Mouse (Mus musculus) embryo, embryonic 11.5 days (tissue): ENCODE results near the gene Ces2c.
"Not testable (repeated sequence)": the region's sequence is repeated elsewhere in the genome, so short reads cannot be mapped to it uniquely, and the experiment has no call there.

Experiments
- DNase-seq: peaks from one replicate; pipeline ENCODE4 v3.0.0-alpha.2; 2012; ENCODE audit warnings: low read depth, low spot score

Gene Ces2c

GRCm38 (mm10) chr8:104846831-104847230, at the start of gene Ces2c:
Ces2c (plus strand) TSS chr8:104847068.
- no peak for DNase-seq

- DNase-seq = no peak
These were observed 47.5 kb upstream of the Ces2c start for GRCm38 (mm10) chr8:104799385-104799784.

GRCm38 (mm10) chr8:104806127-104806526, 40.7 kb upstream of the Ces2c start:
- no peak for DNase-seq

GRCm38 (mm10) chr8:104808542-104809413, 38.1 kb upstream of the Ces2c start:
- DNase-seq = no peak

GRCm38 (mm10) chr8:104809436-104809835, 37.4 kb upstream of the Ces2c start:
- DNase-seq = no peak

- DNase-seq = no peak
These were observed 20.0 kb upstream of the Ces2c start for GRCm38 (mm10) chr8:104826912-104827311.

GRCm38 (mm10) chr8:104828221-104828620, 18.6 kb upstream of the Ces2c start:
- DNase-seq = no peak

GRCm38 (mm10) chr8:104831440-104831839, 15.4 kb upstream of the Ces2c start, which contains the start of gene Ces2b:
Ces2b (plus strand) TSS chr8:104831572.
- DNase-seq = no peak

GRCm38 (mm10) chr8:104841360-104842078, 5.3 kb upstream of the Ces2c start:
- DNase-seq = no peak

GRCm38 (mm10) chr8:104847741-104848462, 1.0 kb downstream of the Ces2c start:
- no peak for DNase-seq

GRCm38 (mm10) chr8:104866844-104867531, 20.1 kb downstream of the Ces2c start:
- DNase-seq = not testable (repeated sequence)

GRCm38 (mm10) chr8:104868876-104869275, 22.0 kb downstream of the Ces2c start:
- not testable (repeated sequence) for DNase-seq

- DNase-seq = not testable (repeated sequence)
These were observed 39.5 kb downstream of the Ces2c start for GRCm38 (mm10) chr8:104886223-104886926.

GRCm38 (mm10) chr8:104901746-104902145, 54.9 kb downstream of the Ces2c start:
- DNase-seq = no peak
